Mouse (Mus musculus) hindbrain, postnatal 0 days (tissue): ENCODE measurements around the gene Kdm3a. TPM values are rescaled to one million over a fixed set of nuclear protein-coding genes. Genes with fewer than 3 reads are reported as not detected.
A peak's percentile ranks its signal among the peaks of the same experiment; 100 is the strongest.

Source experiments
- ATAC-seq: fragments of 200-750 bp; cut with Nextera tagmentation; 2 replicates; pipeline ENCODE4 v1.8.0; 2017; ENCODE audit warnings: mild to moderate bottlenecking, moderate TSS enrichment, moderate library complexity
- DNase-seq: peaks from one replicate; pipeline ENCODE4 v3.0.0-alpha.2; 2015; ENCODE audit warnings: low spot score
- H3K27ac ChIP-seq: fragments of 300-500 bp; sonication (generic); 2 replicates; pipeline ENCODE4 v1.5.1; 2014; ENCODE audit warnings: mild to moderate bottlenecking
- H3K27me3 ChIP-seq: fragments of 300-500 bp; sonication (generic); 2 replicates; pipeline ENCODE4 v1.6.1; 2014; ENCODE audit warnings: low read length, mixed read lengths; ENCODE audit not compliant: insufficient read depth
- H3K36me3 ChIP-seq: fragments of 300-500 bp; sonication (generic); 2 replicates; pipeline ENCODE4 v1.6.1; 2014; ENCODE audit warnings: low read length, mixed read lengths; ENCODE audit not compliant: insufficient read depth
- H3K4me1 ChIP-seq: fragments of 300-500 bp; sonication (generic); 2 replicates; pipeline ENCODE4 v1.6.1; 2014; ENCODE audit warnings: antibody characterized with exemption, low read length, mixed read lengths; ENCODE audit not compliant: insufficient read depth
- H3K4me2 ChIP-seq: fragments of 300-500 bp; sonication (generic); 2 replicates; pipeline ENCODE4 v1.6.1; 2014; ENCODE audit warnings: low read depth, mild to moderate bottlenecking, low read length, moderate library complexity, mixed read lengths
- H3K4me3 ChIP-seq: fragments of 300-500 bp; sonication (generic); 2 replicates; pipeline ENCODE4 v1.5.1; 2014; ENCODE audit warnings: low read length
- H3K9ac ChIP-seq: fragments of 300-500 bp; sonication (generic); replicated peaks from 2 replicates; pipeline ENCODE4 v1.6.1; 2014; ENCODE audit warnings: mild to moderate bottlenecking, low read length, moderate library complexity, mixed read lengths
- H3K9me3 ChIP-seq: fragments of 300-500 bp; sonication (generic); 2 replicates; pipeline ENCODE4 v1.6.1; 2016; ENCODE audit warnings: low read length, mixed read lengths
- CTCF ChIP-seq: IDR thresholded peaks from 2 replicates; pipeline ENCODE4 v1.5.1; 2016; ENCODE audit warnings: antibody characterized with exemption, control low read depth, low read depth
- WGBS: fragments of 180-500 bp; shearing (Covaris S2); extraction: QIAGEN DNeasy Blood & Tissue Kit; methylation state at CpG from one replicate; pipeline ENCODE4 v1.1.7; 2014; 5-methylcytosine and 5-hydroxymethylcytosine counted together
- polyA plus RNA-seq: library from polyadenylated mRNA; unstranded; fragments of >200 nt; fragmentation: Nextera tagmentation; extraction: Ambion mirVana; gene quantifications from 2 replicates; pipeline ENCODE4 v1.2.1, GENCODE M21; 2015
- total RNA-seq: library from RNA; depleted of rRNA; stranded (reverse); fragments of >200 nt; gene quantifications from 2 replicates; pipeline ENCODE4 v1.2.3, GENCODE M21; 2014; rRNA removed

Kdm3a gene
- total and polyA plus RNA-seq, 2 experiments from 2014 or later = 17.9 to 26.3 TPM

- H3K9me3 ChIP-seq = no peaks in the 10 kb centered on the region
- H3K4me1 ChIP-seq = no peaks in the 10 kb centered on the region
- 79% methylated on average over 2 of the region's 2 CpGs for WGBS
- no peak overlapping the region for H3K4me2 ChIP-seq
- ATAC-seq = no peak
- no peak for TF ChIP-seq CTCF
- DNase-seq = no peak
- no peaks in the 10 kb centered on the region for H3K27me3 ChIP-seq
- H3K27ac ChIP-seq = no peak overlapping the region
- H3K36me3 ChIP-seq = no peaks in the 10 kb centered on the region
- no peak overlapping the region for H3K9ac ChIP-seq
- H3K4me3 ChIP-seq = no peak overlapping the region
Observed at GRCm38 (mm10) chr6:71555507-71555951, 77.3 kb downstream of the Kdm3a start.

- Histone ChIP-seq H3K4me1 (no peaks in the 10 kb centered on the region), H3K4me3 (peak within 1 kb of the TSS; percentile 73), H3K27ac (peak within 1 kb of the TSS; percentile 97), H3K9ac (peak within 1 kb of the TSS; percentile 87), H3K4me2 (peak within 1 kb of the TSS; percentile 65), H3K36me3 (no peaks in the 10 kb centered on the region), H3K27me3 (no peaks in the 10 kb centered on the region), H3K9me3 (no peaks in the 10 kb centered on the region)
- ATAC-seq (peak; percentile 98), DNase-seq (peak; percentile 95)
- WGBS = under 1% methylated on average over 59 of the region's 59 CpGs
- TF ChIP-seq CTCF = no peak
Observed at GRCm38 (mm10) chr6:71543686-71544499, 88.9 kb downstream of the Kdm3a start, which contains the start of gene Chmp3. Gene Chmp3 (plus strand): TSS chr6:71543797.

Other genes with a start within 250 kb of the Kdm3a start
- 44.9 and 46.1 TPM in 2 replicates for gene Rmnd5a, start 192.4 kb downstream of the Kdm3a start, total RNA-seq
- gene Rmnd5a, start 192.4 kb downstream of the Kdm3a start, polyA plus RNA-seq = 8.6 TPM in 2 replicates
- 27.9 and 30.4 TPM in 2 replicates for gene Rnf103, start 139.1 kb downstream of the Kdm3a start, total RNA-seq
- 23.2 and 25.5 TPM in 2 replicates for gene Rnf103, start 139.1 kb downstream of the Kdm3a start, polyA plus RNA-seq
- gene Chmp3, start 89.2 kb downstream of the Kdm3a start, total RNA-seq = 42.4 and 43.6 TPM in 2 replicates
- 52.2 and 57.9 TPM in 2 replicates for gene Chmp3, start 89.2 kb downstream of the Kdm3a start, polyA plus RNA-seq
- gene Reep1, start 74.6 kb upstream of the Kdm3a start, total RNA-seq = 319 and 369 TPM in 2 replicates
- 188 and 213 TPM in 2 replicates for gene Reep1, start 74.6 kb upstream of the Kdm3a start, polyA plus RNA-seq
- 6.0 and 8.3 TPM in 2 replicates for gene Mrpl35, start 194.0 kb upstream of the Kdm3a start, total RNA-seq
- gene Mrpl35, start 194.0 kb upstream of the Kdm3a start, polyA plus RNA-seq = 50.8 and 51.8 TPM in 2 replicates
- 112 and 125 TPM in 2 replicates for gene Immt, start 198.3 kb upstream of the Kdm3a start, total RNA-seq
- gene Immt, start 198.3 kb upstream of the Kdm3a start, polyA plus RNA-seq = 164 and 165 TPM in 2 replicates